Mouse (Mus musculus): ENCODE data around the gene Gtf2e1. TPM values are rescaled to one million over a fixed set of nuclear protein-coding genes. Genes with fewer than 3 reads are reported as not detected.

The Gtf2e1 gene
- 6.1 and 7.9 TPM in 2 replicates for polyA plus RNA-seq (2012; rRNA removed)

- DNase-seq (ENCODE audit: low read depth) = peak; percentile 94
Measured at GRCm38 (mm10) chr16:37539611-37540580, at the start of gene Gtf2e1, which contains the start of gene Rabl3. TSS of gene Gtf2e1 (minus strand) at chr16:37539789. TSS of gene Rabl3 (plus strand) at chr16:37539885.

GRCm38 (mm10) chr16:37585129-37585563 lies 45.6 kb upstream of the Gtf2e1 start:
- DNase-seq (ENCODE audit: low read depth) = no peak

- DNase-seq (ENCODE audit: low read depth) = no peak
Measured at GRCm38 (mm10) chr16:37584218-37585035, 44.8 kb upstream of the Gtf2e1 start.

- DNase-seq (ENCODE audit: low read depth) = no peak
Measured at GRCm38 (mm10) chr16:37583801-37584200, 44.2 kb upstream of the Gtf2e1 start.

GRCm38 (mm10) chr16:37583306-37583705 lies 43.7 kb upstream of the Gtf2e1 start:
- no peak for DNase-seq (ENCODE audit: low read depth)

- DNase-seq (ENCODE audit: low read depth) = no peak
Measured at GRCm38 (mm10) chr16:37581901-37582300, 42.3 kb upstream of the Gtf2e1 start.

GRCm38 (mm10) chr16:37580651-37581050 lies 41.1 kb upstream of the Gtf2e1 start:
- DNase-seq (ENCODE audit: low read depth) = no peak

GRCm38 (mm10) chr16:37579994-37580393 lies 40.4 kb upstream of the Gtf2e1 start, which contains the start of gene Hgd:
TSS of gene Hgd (plus strand) at chr16:37580153.
- no peak for DNase-seq (ENCODE audit: low read depth)

- no peak for DNase-seq (ENCODE audit: low read depth)
Measured at GRCm38 (mm10) chr16:37579591-37579990, 40.0 kb upstream of the Gtf2e1 start.

GRCm38 (mm10) chr16:37575325-37575724 lies 35.7 kb upstream of the Gtf2e1 start:
- DNase-seq (ENCODE audit: low read depth) = no peak

GRCm38 (mm10) chr16:37573061-37573460 lies 33.5 kb upstream of the Gtf2e1 start:
- DNase-seq (ENCODE audit: low read depth) = no peak

- DNase-seq (ENCODE audit: low read depth) = no peak
Measured at GRCm38 (mm10) chr16:37572117-37572754, 32.6 kb upstream of the Gtf2e1 start.

- no peak for DNase-seq (ENCODE audit: low read depth)
Measured at GRCm38 (mm10) chr16:37571554-37571953, 32.0 kb upstream of the Gtf2e1 start.

- DNase-seq (ENCODE audit: low read depth) = no peak
Measured at GRCm38 (mm10) chr16:37567113-37568050, 27.8 kb upstream of the Gtf2e1 start.

- DNase-seq (ENCODE audit: low read depth) = no peak
Measured at GRCm38 (mm10) chr16:37566107-37566506, 26.5 kb upstream of the Gtf2e1 start.

- no peak for DNase-seq (ENCODE audit: low read depth)
Measured at GRCm38 (mm10) chr16:37565117-37565516, 25.5 kb upstream of the Gtf2e1 start.

GRCm38 (mm10) chr16:37562961-37563360 lies 23.4 kb upstream of the Gtf2e1 start:
- DNase-seq (ENCODE audit: low read depth) = no peak

- DNase-seq (ENCODE audit: low read depth) = no peak
Measured at GRCm38 (mm10) chr16:37562414-37562813, 22.8 kb upstream of the Gtf2e1 start.

GRCm38 (mm10) chr16:37552824-37553223 lies 13.2 kb upstream of the Gtf2e1 start:
- no peak for DNase-seq (ENCODE audit: low read depth)

GRCm38 (mm10) chr16:37550981-37551380 lies 11.4 kb upstream of the Gtf2e1 start:
- DNase-seq (ENCODE audit: low read depth) = no peak

GRCm38 (mm10) chr16:37550266-37550665 lies 10.7 kb upstream of the Gtf2e1 start:
- DNase-seq (ENCODE audit: low read depth) = no peak

All from gonadal fat pad, adult 2 months (tissue).